Mouse (Mus musculus) forebrain, embryonic 11.5 days (tissue): ENCODE measurements around the gene Ms4a6c. TPM values are rescaled to one million over a fixed set of nuclear protein-coding genes. Genes with fewer than 3 reads are reported as not detected.
"Not testable (repeated sequence)": the region's sequence is repeated elsewhere in the genome, so short reads cannot be mapped to it uniquely, and the experiment has no call there.

Experiments
- ATAC-seq: fragments of 200-750 bp; cut with Nextera tagmentation; replicated peaks from 2 replicates; pipeline ENCODE4 v1.8.0; 2017; ENCODE audit warnings: moderate TSS enrichment; ENCODE audit not compliant: low FRiP score
- DNase-seq: peaks from one replicate; pipeline ENCODE4 v3.0.0-alpha.2; 2017; ENCODE audit warnings: low spot score
- H3K27ac ChIP-seq: fragments of 300-500 bp; sonication (generic); 2 replicates; pipeline ENCODE4 v1.5.1; 2014; ENCODE audit warnings: low read depth, low read length
- H3K27me3 ChIP-seq: fragments of 300-500 bp; sonication (generic); 2 replicates; pipeline ENCODE4 v1.6.1; 2014; ENCODE audit warnings: mild to moderate bottlenecking, low read length, mixed read lengths; ENCODE audit not compliant: control insufficient read depth, insufficient read depth
- H3K36me3 ChIP-seq: fragments of 300-500 bp; sonication (generic); 2 replicates; pipeline ENCODE4 v1.6.1; 2014; ENCODE audit warnings: mild to moderate bottlenecking, low read length, moderate library complexity, mixed read lengths; ENCODE audit not compliant: control insufficient read depth, insufficient read depth
- H3K4me1 ChIP-seq: fragments of 300-500 bp; sonication (generic); replicated peaks from 2 replicates; pipeline ENCODE4 v1.6.1; 2014; ENCODE audit warnings: low read length, mixed read lengths; ENCODE audit not compliant: control insufficient read depth, insufficient read depth
- H3K4me2 ChIP-seq: fragments of 300-500 bp; sonication (generic); 2 replicates; pipeline ENCODE4 v1.6.1; 2014; ENCODE audit warnings: low read depth, mild to moderate bottlenecking, low read length, moderate library complexity, mixed read lengths; ENCODE audit not compliant: severe bottlenecking
- H3K4me3 ChIP-seq: fragments of 300-500 bp; sonication (generic); 2 replicates; pipeline ENCODE4 v1.5.1; 2014; ENCODE audit warnings: low read depth, low read length
- H3K9ac ChIP-seq: fragments of 300-500 bp; sonication (generic); 2 replicates; pipeline ENCODE4 v1.6.1; 2014; ENCODE audit warnings: low read length
- H3K9me3 ChIP-seq: fragments of 300-500 bp; sonication (generic); 2 replicates; pipeline ENCODE4 v1.6.1; 2016; ENCODE audit warnings: low read length, mixed read lengths; ENCODE audit not compliant: control insufficient read depth
- WGBS: fragments of 180-500 bp; shearing (Covaris S2); extraction: QIAGEN DNeasy Blood & Tissue Kit; methylation state at CpG from one replicate; pipeline ENCODE4 v1.1.7; 2014; 5-methylcytosine and 5-hydroxymethylcytosine counted together
- polyA plus RNA-seq: library from polyadenylated mRNA; unstranded; fragments of >200 nt; fragmentation: Nextera tagmentation; extraction: Ambion mirVana; gene quantifications from 2 replicates; pipeline ENCODE4 v1.2.1, GENCODE M21; 2014

Ms4a6c gene
- polyA plus RNA-seq, 1 experiment from 2014 or later, result 2.4 TPM

DNA sequence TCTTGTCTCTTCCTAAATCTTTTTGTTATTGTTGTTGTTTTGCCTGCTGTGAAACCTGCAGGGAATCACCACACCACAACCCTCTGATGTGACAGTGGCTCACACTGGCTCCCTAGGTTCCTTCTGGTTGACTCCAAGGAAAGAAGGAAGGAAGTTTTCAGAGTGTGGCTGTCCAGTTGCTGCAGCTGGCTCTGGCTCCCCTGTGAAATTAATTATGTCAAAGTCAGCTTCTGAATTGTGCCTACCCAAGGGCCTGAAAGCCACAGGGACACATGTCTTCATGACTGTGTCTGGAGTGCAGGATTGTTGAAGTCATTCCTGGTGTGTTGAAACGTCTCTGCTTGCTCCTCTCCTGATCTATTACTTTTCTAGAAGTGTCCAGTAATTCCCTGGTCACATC, 805 bp upstream of the Ms4a6c start:
- DNase-seq, H3K36me3 ChIP-seq, ATAC-seq, H3K4me3 ChIP-seq, H3K4me1 ChIP-seq, H3K4me2 ChIP-seq, H3K9ac ChIP-seq, H3K9me3 ChIP-seq, H3K27ac ChIP-seq, H3K27me3 ChIP-seq: not testable (repeated sequence)
- WGBS, result 72% methylated on average over 1 of the region's 1 CpGs

DNA sequence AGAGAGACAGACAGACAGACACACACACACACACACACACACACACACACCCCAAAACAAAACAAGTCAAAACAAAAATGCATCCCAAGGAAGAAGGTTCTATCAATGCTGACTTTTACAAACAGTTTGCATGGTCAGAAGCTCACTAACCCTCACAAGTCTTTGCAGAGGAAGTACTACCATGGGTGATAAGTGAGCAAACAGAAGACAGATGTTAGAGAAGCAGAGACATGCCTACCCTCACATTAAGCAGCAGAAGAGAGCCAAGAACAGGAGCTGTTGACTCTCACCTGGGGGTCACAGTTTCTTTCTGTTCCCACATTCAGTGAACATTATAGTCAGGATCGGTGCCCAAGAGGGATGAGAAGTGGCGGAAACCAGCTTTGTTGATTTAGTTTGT, 10.5 kb downstream of the Ms4a6c start:
- Histone ChIP-seq H3K9ac (no peak overlapping the region), H3K27ac (no peak overlapping the region), H3K4me1 (no peaks in the 10 kb centered on the region), H3K4me3 (no peak overlapping the region), H3K4me2 (no peak overlapping the region), H3K9me3 (no peaks in the 10 kb centered on the region), H3K36me3 (no peaks in the 10 kb centered on the region), H3K27me3 (no peaks in the 10 kb centered on the region)
- 93% methylated on average over 2 of the region's 2 CpGs for WGBS
- ATAC-seq (no peak), DNase-seq (no peak)

DNA sequence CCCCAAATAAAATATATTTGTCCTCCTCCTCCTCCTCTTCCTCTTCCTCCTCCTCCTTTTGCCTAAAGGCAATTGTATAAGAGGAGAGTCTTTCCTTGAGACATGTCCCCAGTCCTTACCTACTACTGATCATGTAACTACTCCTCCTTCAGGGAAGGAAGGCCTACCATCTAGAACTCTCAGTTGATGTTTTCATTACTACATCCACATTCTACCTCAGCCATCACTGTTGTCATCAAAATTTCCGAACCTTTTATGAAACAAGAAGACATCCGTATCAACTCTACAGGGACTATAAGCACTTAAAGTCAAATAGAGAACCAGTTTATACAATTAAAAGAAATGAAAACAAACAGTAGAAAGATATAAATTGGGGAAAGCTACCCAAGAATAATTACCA, 13.5 kb downstream of the Ms4a6c start:
- no peak for ATAC-seq
- H3K9me3 ChIP-seq, result no peaks in the 10 kb centered on the region
- H3K4me1 ChIP-seq, result no peaks in the 10 kb centered on the region
- no peaks in the 10 kb centered on the region for H3K27me3 ChIP-seq
- WGBS, result 85% methylated on average over 2 of the region's 2 CpGs
- no peak overlapping the region for H3K9ac ChIP-seq
- no peaks in the 10 kb centered on the region for H3K36me3 ChIP-seq
- no peak for DNase-seq
- no peak overlapping the region for H3K4me3 ChIP-seq
- H3K4me2 ChIP-seq, result no peak overlapping the region
- no peak overlapping the region for H3K27ac ChIP-seq

DNA sequence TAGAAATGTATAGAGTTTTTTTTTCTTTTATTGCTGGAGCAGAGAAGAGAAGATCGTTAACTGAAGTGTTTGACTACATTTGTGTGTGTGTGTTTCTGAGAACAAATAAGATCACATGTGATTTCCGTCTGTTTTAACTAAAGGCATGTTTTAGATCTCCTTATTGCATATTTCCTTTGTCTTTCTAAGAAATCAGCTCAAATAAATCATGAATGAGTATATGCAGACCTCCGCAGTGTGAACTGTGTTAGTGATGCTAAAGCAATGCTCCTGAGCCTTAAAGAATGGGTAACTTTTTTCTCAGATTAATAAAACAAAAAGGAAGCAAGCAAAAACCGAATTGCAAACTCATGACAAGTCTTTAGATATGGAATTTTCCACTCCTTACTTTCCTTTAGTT, 14.8 kb downstream of the Ms4a6c start:
- H3K27ac ChIP-seq, result no peak overlapping the region
- ATAC-seq (no peak), DNase-seq (no peak)
- no peak overlapping the region for H3K4me3 ChIP-seq
- no peaks in the 10 kb centered on the region for H3K27me3 ChIP-seq
- no peak overlapping the region for H3K9ac ChIP-seq
- 81% methylated on average over 4 of the region's 4 CpGs for WGBS
- no peak overlapping the region for H3K4me2 ChIP-seq
- no peaks in the 10 kb centered on the region for H3K36me3 ChIP-seq
- H3K4me1 ChIP-seq, result no peaks in the 10 kb centered on the region
- H3K9me3 ChIP-seq, result no peaks in the 10 kb centered on the region

DNA sequence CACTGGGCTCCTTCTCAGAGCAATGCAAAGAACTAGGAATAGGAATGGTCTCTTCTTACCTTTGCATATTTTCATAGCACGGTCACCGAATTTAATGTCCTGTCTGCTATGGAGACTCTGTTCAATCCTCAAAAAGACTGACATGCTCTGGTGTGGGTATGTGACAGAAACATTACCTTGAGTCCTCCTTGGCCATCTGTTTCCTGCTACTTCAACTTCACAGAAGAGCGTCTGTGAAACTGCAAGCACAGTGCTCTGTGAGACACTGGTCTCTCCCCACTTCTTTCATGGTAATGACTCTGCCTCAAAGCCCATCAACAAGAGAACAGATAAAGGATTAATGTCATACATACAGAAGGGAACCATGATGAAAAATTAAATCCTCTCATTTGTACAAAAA, 15.2 kb downstream of the Ms4a6c start:
- H3K27me3 ChIP-seq, result no peaks in the 10 kb centered on the region
- no peak overlapping the region for H3K9ac ChIP-seq
- H3K4me2 ChIP-seq, result no peak overlapping the region
- no peaks in the 10 kb centered on the region for H3K9me3 ChIP-seq
- no peak overlapping the region for H3K27ac ChIP-seq
- no peaks in the 10 kb centered on the region for H3K4me1 ChIP-seq
- H3K4me3 ChIP-seq, result no peak overlapping the region
- no peak for ATAC-seq
- WGBS, result 89% methylated on average over 3 of the region's 3 CpGs
- no peak for DNase-seq
- no peaks in the 10 kb centered on the region for H3K36me3 ChIP-seq

DNA sequence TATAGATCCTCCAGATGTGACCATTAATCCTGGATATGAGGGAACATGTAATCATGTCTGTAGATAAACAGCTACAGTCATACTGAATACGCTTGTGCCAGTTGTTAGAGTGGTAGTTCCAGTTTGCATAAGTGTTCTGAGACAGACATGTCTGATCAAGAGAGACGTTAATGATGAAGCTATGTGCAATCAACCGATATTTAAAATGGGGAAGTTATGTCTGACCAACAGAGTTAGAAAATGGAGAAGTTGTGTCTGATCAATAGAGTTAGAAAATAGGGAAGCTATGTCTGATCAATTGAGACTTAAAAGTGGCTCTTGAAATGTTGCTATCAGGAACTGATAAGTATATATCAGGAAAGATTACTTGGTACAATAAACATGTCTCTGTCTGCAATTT, 16.1 kb downstream of the Ms4a6c start:
- Histone ChIP-seq H3K4me1 (no peaks in the 10 kb centered on the region), H3K27me3 (no peaks in the 10 kb centered on the region), H3K9ac (no peak overlapping the region), H3K36me3 (no peaks in the 10 kb centered on the region), H3K4me3 (no peak overlapping the region), H3K9me3 (no peaks in the 10 kb centered on the region), H3K27ac (no peak overlapping the region), H3K4me2 (no peak overlapping the region)
- no peak for ATAC-seq
- no peak for DNase-seq
- WGBS, result 89% methylated on average over 3 of the region's 3 CpGs

DNA sequence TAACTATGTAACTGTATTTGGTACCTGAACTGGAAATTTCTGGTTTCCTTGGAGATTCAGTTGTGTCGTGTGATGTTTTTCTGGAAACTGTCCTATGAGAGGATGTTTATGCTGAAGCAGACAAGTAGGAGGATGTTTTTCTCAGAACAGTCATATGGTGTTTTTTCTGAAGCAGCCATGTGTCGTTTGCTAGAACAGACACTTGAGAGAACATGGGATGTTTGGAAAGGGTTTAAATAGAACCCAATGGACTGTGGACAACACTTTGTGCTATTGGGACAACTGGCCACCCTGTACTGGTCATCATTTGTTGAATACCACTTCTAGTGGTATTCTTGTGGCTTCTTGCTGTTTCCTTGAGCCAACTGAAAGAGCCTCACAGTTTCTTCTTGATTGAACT, 16.6 kb downstream of the Ms4a6c start, which contains the start of gene Gm8369:
Gene Gm8369, plus strand, starts transcription at position 193 of the 400 bp plus-strand sequence.
- Histone ChIP-seq H3K4me1 (no peaks in the 10 kb centered on the region), H3K36me3 (no peaks in the 10 kb centered on the region), H3K27ac (no peak within 1 kb of the TSS), H3K4me3 (no peak within 1 kb of the TSS), H3K27me3 (no peaks in the 10 kb centered on the region), H3K9me3 (no peaks in the 10 kb centered on the region), H3K4me2 (no peak within 1 kb of the TSS), H3K9ac (no peak within 1 kb of the TSS)
- ATAC-seq, result no peak
- no peak for DNase-seq
- WGBS, result 75% methylated on average over 2 of the region's 2 CpGs

DNA sequence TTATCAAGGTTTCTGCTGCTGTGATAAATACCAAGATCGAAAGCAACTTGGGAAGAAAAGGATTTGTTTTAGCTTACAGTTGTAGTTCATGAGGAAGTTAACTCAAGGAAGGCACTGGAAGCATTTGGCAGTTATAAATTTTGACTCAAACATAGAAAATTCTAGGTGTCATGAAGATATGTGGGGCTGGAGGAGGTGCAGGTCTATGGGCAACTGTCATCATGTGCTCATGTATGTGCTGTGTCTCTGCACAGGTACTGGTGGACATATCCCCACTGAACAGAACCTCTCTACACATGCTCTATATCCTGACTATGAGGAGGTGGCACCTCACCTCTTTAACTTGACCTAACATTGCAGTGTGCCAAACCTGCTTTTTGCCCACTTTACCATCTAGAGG, 17.4 kb downstream of the Ms4a6c start:
- H3K27me3 ChIP-seq, result no peaks in the 10 kb centered on the region
- H3K9ac ChIP-seq, result no peak overlapping the region
- no peak overlapping the region for H3K4me3 ChIP-seq
- WGBS, result 90% methylated on average over 1 of the region's 1 CpGs
- H3K9me3 ChIP-seq, result no peaks in the 10 kb centered on the region
- no peaks in the 10 kb centered on the region for H3K36me3 ChIP-seq
- no peak overlapping the region for H3K4me2 ChIP-seq
- no peak for DNase-seq
- H3K4me1 ChIP-seq, result no peaks in the 10 kb centered on the region
- ATAC-seq, result no peak
- H3K27ac ChIP-seq, result no peak overlapping the region

DNA sequence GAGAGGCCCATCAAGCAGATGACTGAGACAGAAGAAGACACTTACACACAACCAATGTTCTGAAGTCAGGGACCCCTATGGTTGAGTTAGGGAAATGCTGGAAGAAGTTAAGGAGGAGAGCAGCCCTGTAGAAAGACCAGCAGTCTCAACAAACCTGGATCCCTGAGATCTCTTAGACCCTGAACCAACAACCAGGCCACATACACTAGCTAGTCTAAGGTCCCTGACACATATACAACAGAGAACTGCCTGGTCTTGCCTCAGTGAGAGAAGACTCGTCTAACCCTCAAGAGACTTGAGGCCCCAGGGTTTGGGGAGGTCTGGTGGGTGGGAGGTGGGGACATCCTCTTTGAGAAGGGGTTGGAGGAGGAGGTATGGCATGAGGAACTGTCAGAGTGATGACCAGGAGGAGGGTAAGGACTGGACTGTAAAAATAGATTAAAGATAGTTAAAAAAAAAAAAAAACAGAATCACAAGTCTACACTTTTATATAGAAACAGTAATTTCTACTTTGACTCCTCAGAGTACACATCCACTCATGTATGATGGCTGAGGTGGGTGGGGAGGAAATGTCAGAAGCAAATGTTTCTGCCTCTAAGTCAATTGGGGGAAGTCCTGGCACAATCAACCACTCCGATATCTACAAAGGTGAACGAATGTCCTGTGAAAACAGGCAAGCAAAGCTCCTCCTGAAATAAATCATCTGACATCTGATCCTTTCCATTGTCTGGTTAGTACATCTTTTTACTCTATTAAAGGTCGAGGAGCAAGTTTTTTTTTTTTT, 22.4 kb downstream of the Ms4a6c start:
- Histone ChIP-seq H3K9ac (no peak overlapping the region), H3K36me3 (no peaks in the 10 kb centered on the region), H3K4me1 (no peaks in the 10 kb centered on the region), H3K9me3 (no peaks in the 10 kb centered on the region), H3K4me2 (no peak overlapping the region), H3K27me3 (no peaks in the 10 kb centered on the region), H3K27ac (no peak overlapping the region), H3K4me3 (no peak overlapping the region)
- no peak for ATAC-seq
- 75% methylated on average over 4 of the region's 4 CpGs for WGBS
- DNase-seq, result no peak
